Mouse (Mus musculus): ENCODE measurements around the gene Vdr. TPM values are rescaled to one million over a fixed set of nuclear protein-coding genes. Genes with fewer than 3 reads are reported as not detected.

Gene Vdr
- polyA plus RNA-seq, 1 experiment from 2014 or later = 1.5 TPM

GRCm38 (mm10) chr15:97854059-97854458 is 56.4 kb downstream of the Vdr start:
- Histone ChIP-seq H3K27me3 (replicated peaks) (no peaks in the 10 kb centered on the region), H3K9ac (no peak overlapping the region), H3K4me3 (replicated peaks) (no peak overlapping the region), H3K36me3 (no peaks in the 10 kb centered on the region), H3K9me3 (no peaks in the 10 kb centered on the region), H3K4me1 (replicated peaks) (peaks cover 4% of the 10 kb centered on the region; the same call in 1 of the 2 replicates), H3K27ac (no peak overlapping the region), H3K4me2 (replicated peaks) (no peak overlapping the region)
- WGBS = 40% methylated on average over 8 of the region's 8 CpGs
- ATAC-seq = no peak

- WGBS = 88% methylated on average over 3 of the region's 3 CpGs
- Histone ChIP-seq H3K4me1 (replicated peaks) (peaks cover 5% of the 10 kb centered on the region; the same call in 1 of the 2 replicates), H3K27ac (no peak overlapping the region), H3K36me3 (no peaks in the 10 kb centered on the region), H3K27me3 (replicated peaks) (no peaks in the 10 kb centered on the region), H3K4me2 (replicated peaks) (no peak overlapping the region), H3K9me3 (no peaks in the 10 kb centered on the region), H3K9ac (no peak overlapping the region), H3K4me3 (replicated peaks) (no peak overlapping the region)
- no peak for ATAC-seq
These were observed 58.1 kb downstream of the Vdr start for GRCm38 (mm10) chr15:97852291-97852690.

GRCm38 (mm10) chr15:97851011-97851410 is 59.4 kb downstream of the Vdr start:
- no peaks in the 10 kb centered on the region for H3K36me3 ChIP-seq
- ATAC-seq = no peak
- no peak overlapping the region for H3K27ac ChIP-seq
- no peaks in the 10 kb centered on the region for H3K27me3 ChIP-seq (replicated peaks)
- no peak overlapping the region for H3K4me3 ChIP-seq (replicated peaks)
- no peak overlapping the region for H3K4me2 ChIP-seq (replicated peaks)
- peaks cover 5% of the 10 kb centered on the region; the same call in 1 of the 2 replicates for H3K4me1 ChIP-seq (replicated peaks)
- no peak overlapping the region for H3K9ac ChIP-seq
- no peaks in the 10 kb centered on the region for H3K9me3 ChIP-seq
- WGBS = 76% methylated on average over 5 of the region's 5 CpGs

GRCm38 (mm10) chr15:97850441-97850840 is 60.0 kb downstream of the Vdr start:
- Histone ChIP-seq H3K4me2 (replicated peaks) (no peak overlapping the region), H3K27me3 (replicated peaks) (no peaks in the 10 kb centered on the region), H3K9me3 (no peaks in the 10 kb centered on the region), H3K4me1 (replicated peaks) (peaks cover 5% of the 10 kb centered on the region; the same call in 1 of the 2 replicates), H3K4me3 (replicated peaks) (no peak overlapping the region), H3K9ac (no peak overlapping the region), H3K27ac (no peak overlapping the region), H3K36me3 (no peaks in the 10 kb centered on the region)
- ATAC-seq = no peak
- 28% methylated on average over 2 of the region's 2 CpGs for WGBS

GRCm38 (mm10) chr15:97849116-97849911 is 61.1 kb downstream of the Vdr start:
- peak overlapping the region; percentile 22 for H3K4me3 ChIP-seq (replicated peaks)
- peaks cover 5% of the 10 kb centered on the region; the same call in 1 of the 2 replicates for H3K4me1 ChIP-seq (replicated peaks)
- peak overlapping the region; percentile 70 for H3K4me2 ChIP-seq (replicated peaks)
- H3K27me3 ChIP-seq (replicated peaks) = no peaks in the 10 kb centered on the region
- WGBS = 4% methylated on average over 19 of the region's 19 CpGs
- H3K36me3 ChIP-seq = no peaks in the 10 kb centered on the region
- peak; percentile 80 for ATAC-seq
- H3K27ac ChIP-seq = no peak overlapping the region; the same call in 1 of the 2 replicates
- no peak overlapping the region; the same call in 1 of the 2 replicates for H3K9ac ChIP-seq
- no peaks in the 10 kb centered on the region for H3K9me3 ChIP-seq

GRCm38 (mm10) chr15:97847866-97848265 is 62.6 kb downstream of the Vdr start:
- H3K36me3 ChIP-seq = no peaks in the 10 kb centered on the region
- peaks cover 5% of the 10 kb centered on the region; the same call in 1 of the 2 replicates for H3K4me1 ChIP-seq (replicated peaks)
- no peak overlapping the region for H3K4me2 ChIP-seq (replicated peaks)
- no peaks in the 10 kb centered on the region for H3K9me3 ChIP-seq
- no peak for ATAC-seq
- no peak overlapping the region for H3K4me3 ChIP-seq (replicated peaks)
- no peak overlapping the region for H3K27ac ChIP-seq
- WGBS = 87% methylated on average over 2 of the region's 2 CpGs
- no peak overlapping the region for H3K9ac ChIP-seq
- no peaks in the 10 kb centered on the region for H3K27me3 ChIP-seq (replicated peaks)

- peaks cover 5% of the 10 kb centered on the region; the same call in 1 of the 2 replicates for H3K4me1 ChIP-seq (replicated peaks)
- H3K27ac ChIP-seq = no peak overlapping the region
- no peak overlapping the region for H3K4me2 ChIP-seq (replicated peaks)
- H3K9me3 ChIP-seq = no peaks in the 10 kb centered on the region
- no peak overlapping the region for H3K4me3 ChIP-seq (replicated peaks)
- ATAC-seq = no peak
- H3K36me3 ChIP-seq = no peaks in the 10 kb centered on the region
- no peaks in the 10 kb centered on the region for H3K27me3 ChIP-seq (replicated peaks)
- 90% methylated on average over 4 of the region's 4 CpGs for WGBS
- H3K9ac ChIP-seq = no peak overlapping the region
These were observed 63.1 kb downstream of the Vdr start for GRCm38 (mm10) chr15:97847285-97847684.

GRCm38 (mm10) chr15:97846121-97846882 is 64.1 kb downstream of the Vdr start:
- Histone ChIP-seq H3K27me3 (replicated peaks) (no peaks in the 10 kb centered on the region), H3K4me3 (replicated peaks) (no peak overlapping the region), H3K36me3 (no peaks in the 10 kb centered on the region), H3K9me3 (no peaks in the 10 kb centered on the region), H3K27ac (no peak overlapping the region), H3K9ac (no peak overlapping the region), H3K4me1 (replicated peaks) (peaks cover 5% of the 10 kb centered on the region; the same call in 1 of the 2 replicates), H3K4me2 (replicated peaks) (no peak overlapping the region)
- ATAC-seq = no peak
- 82% methylated on average over 11 of the region's 11 CpGs for WGBS

GRCm38 (mm10) chr15:97844037-97845034 is 66.1 kb downstream of the Vdr start, which contains the start of gene Hdac7:
Gene Hdac7 (minus strand): TSS chr15:97844502.
- Histone ChIP-seq H3K27ac (no peak within 1 kb of the TSS), H3K9ac (no peak within 1 kb of the TSS), H3K4me3 (replicated peaks) (no peak within 1 kb of the TSS), H3K4me1 (replicated peaks) (peaks cover 14% of the 10 kb centered on the region), H3K36me3 (no peaks in the 10 kb centered on the region), H3K9me3 (no peaks in the 10 kb centered on the region), H3K4me2 (replicated peaks) (no peak within 1 kb of the TSS), H3K27me3 (replicated peaks) (no peaks in the 10 kb centered on the region)
- ATAC-seq = no peak
- WGBS = 71% methylated on average over 19 of the region's 19 CpGs

- WGBS = 74% methylated on average over 7 of the region's 7 CpGs
- no peak overlapping the region for H3K9ac ChIP-seq
- H3K4me1 ChIP-seq (replicated peaks) = peaks cover 21% of the 10 kb centered on the region
- H3K27ac ChIP-seq = no peak overlapping the region
- H3K36me3 ChIP-seq = no peaks in the 10 kb centered on the region
- H3K27me3 ChIP-seq (replicated peaks) = no peaks in the 10 kb centered on the region
- no peak for ATAC-seq
- no peak overlapping the region for H3K4me3 ChIP-seq (replicated peaks)
- H3K4me2 ChIP-seq (replicated peaks) = no peak overlapping the region
- H3K9me3 ChIP-seq = no peaks in the 10 kb centered on the region
These were observed 67.2 kb downstream of the Vdr start for GRCm38 (mm10) chr15:97843247-97843651.

- H3K4me3 ChIP-seq (replicated peaks) = no peak overlapping the region
- peaks cover 33% of the 10 kb centered on the region for H3K4me1 ChIP-seq (replicated peaks)
- H3K9me3 ChIP-seq = no peaks in the 10 kb centered on the region
- no peaks in the 10 kb centered on the region for H3K36me3 ChIP-seq
- H3K27ac ChIP-seq = no peak overlapping the region
- 85% methylated on average over 6 of the region's 6 CpGs for WGBS
- no peak overlapping the region for H3K4me2 ChIP-seq (replicated peaks)
- H3K27me3 ChIP-seq (replicated peaks) = no peaks in the 10 kb centered on the region
- H3K9ac ChIP-seq = no peak overlapping the region
- ATAC-seq = no peak
These were observed 68.4 kb downstream of the Vdr start for GRCm38 (mm10) chr15:97842058-97842457.

Measured in intestine, embryonic 15.5 days (tissue).